Mouse (Mus musculus): ENCODE measurements around the gene Pla1a. TPM values are rescaled to one million over a fixed set of nuclear protein-coding genes. Genes with fewer than 3 reads are reported as not detected.
A peak's percentile ranks its signal among the peaks of the same experiment; 100 is the strongest.

Pla1a gene
- polyA plus RNA-seq, 1 experiment from 2014 or later = 0.67 TPM

DNA sequence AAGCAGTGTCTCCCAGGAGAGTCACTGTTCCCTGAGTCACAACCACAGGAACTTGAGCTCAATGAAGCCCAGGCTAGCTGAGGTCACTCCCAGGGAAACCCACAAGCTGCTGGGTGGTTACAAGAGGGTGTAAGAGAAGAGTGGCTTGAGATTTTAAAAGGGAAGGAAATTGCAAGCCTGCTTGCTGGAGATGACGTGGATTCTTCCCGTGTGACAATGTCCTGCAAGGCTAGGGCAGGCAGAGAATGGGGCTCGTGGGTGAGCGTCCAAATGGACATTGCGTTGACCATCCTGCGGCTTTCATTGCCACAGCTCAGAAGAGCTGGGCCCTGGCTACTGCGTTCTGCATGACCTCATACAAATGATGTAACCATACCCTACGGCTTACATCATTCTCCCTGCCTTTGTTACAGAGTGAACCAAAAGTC, 38.7 kb downstream of the Pla1a start:
- Histone ChIP-seq H3K9me3 (no peaks in the 10 kb centered on the region), H3K27me3 (no peaks in the 10 kb centered on the region), H3K4me1 (peaks cover 9% of the 10 kb centered on the region), H3K36me3 (no peaks in the 10 kb centered on the region), H3K4me3 (no peak overlapping the region), H3K9ac (no peak overlapping the region), H3K27ac (no peak overlapping the region; the same call in 1 of the 2 replicates), H3K4me2 (no peak overlapping the region)
- 78% methylated on average over 8 of the region's 8 CpGs for WGBS
- no peak for ATAC-seq (ENCODE audit: insufficient number of reproducible peaks, low FRiP score, low TSS enrichment, low read depth)

DNA sequence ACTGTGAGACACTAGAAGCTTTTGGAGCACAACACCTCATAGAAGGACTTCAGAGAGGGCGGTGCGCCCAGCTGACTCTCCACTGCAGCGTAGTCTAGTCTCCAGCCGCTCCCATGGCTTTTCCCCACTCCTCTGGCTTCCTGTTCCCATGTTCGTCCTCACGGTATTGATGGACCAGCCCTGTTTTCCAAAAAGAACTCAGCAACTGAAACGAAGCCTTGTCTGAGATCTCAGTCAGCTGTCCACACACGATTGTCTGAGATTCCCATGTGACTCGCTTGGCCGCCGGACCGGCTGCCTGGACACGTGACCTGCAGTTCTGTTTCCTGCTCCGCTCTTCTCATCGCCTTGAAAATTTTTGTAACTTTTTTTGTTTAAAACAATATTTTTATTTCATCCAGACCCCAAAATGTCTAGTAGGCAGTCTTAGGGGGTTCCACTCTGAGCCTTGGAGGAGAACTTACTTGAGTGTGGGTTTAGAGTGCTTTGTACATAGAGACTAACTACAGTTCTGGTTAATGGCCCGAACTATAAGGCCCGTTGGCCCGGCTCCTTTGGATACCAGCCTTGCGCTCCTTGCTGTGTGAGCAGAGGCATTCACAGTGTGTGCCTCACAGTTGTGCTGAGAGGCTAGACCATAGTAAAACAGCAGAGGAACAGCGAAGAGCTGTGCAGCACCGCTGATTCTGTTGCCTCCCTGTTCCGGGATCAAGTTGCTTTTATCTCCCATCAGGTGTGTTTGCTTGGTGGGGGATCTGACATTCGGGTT, 40.6 kb downstream of the Pla1a start:
- Histone ChIP-seq H3K27ac (0 out of 2 replicates have a peak overlapping the region, but pooled peaks have one; percentile 30), H3K36me3 (no peaks in the 10 kb centered on the region), H3K4me1 (peaks cover 8% of the 10 kb centered on the region), H3K9ac (no peak overlapping the region), H3K9me3 (no peaks in the 10 kb centered on the region), H3K4me2 (peak overlapping the region; percentile 25; the same call in 1 of the 2 replicates), H3K4me3 (no peak overlapping the region), H3K27me3 (no peaks in the 10 kb centered on the region)
- WGBS = 71% methylated on average over 23 of the region's 23 CpGs
- 0 out of 2 replicates have a peak, but pooled peaks have one; percentile 33 for ATAC-seq (ENCODE audit: insufficient number of reproducible peaks, low FRiP score, low TSS enrichment, low read depth)

DNA sequence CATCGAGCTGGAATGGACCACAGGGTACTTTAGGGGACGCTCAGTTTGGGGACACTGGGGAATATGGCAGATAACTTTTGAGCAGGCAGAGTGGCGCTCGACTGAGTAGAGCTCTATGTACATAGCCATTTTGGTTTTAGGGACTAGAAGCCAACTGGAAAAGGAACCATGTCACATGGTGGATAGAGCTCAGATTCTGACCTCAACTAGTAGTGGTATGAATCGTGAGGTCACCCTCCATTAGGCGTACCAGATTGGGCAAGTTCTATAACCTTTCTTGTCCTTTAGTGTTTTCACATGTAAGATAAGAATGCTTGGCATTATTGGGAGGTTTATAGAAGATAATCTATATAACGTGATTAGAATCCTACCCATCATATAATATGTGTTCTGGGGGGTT, 42.6 kb downstream of the Pla1a start:
- Histone ChIP-seq H3K4me2 (no peak overlapping the region), H3K27ac (no peak overlapping the region), H3K27me3 (no peaks in the 10 kb centered on the region), H3K9ac (no peak overlapping the region), H3K9me3 (no peaks in the 10 kb centered on the region), H3K4me3 (no peak overlapping the region), H3K4me1 (no peaks in the 10 kb centered on the region), H3K36me3 (no peaks in the 10 kb centered on the region)
- 86% methylated on average over 7 of the region's 7 CpGs for WGBS
- no peak for ATAC-seq (ENCODE audit: insufficient number of reproducible peaks, low FRiP score, low TSS enrichment, low read depth)

DNA sequence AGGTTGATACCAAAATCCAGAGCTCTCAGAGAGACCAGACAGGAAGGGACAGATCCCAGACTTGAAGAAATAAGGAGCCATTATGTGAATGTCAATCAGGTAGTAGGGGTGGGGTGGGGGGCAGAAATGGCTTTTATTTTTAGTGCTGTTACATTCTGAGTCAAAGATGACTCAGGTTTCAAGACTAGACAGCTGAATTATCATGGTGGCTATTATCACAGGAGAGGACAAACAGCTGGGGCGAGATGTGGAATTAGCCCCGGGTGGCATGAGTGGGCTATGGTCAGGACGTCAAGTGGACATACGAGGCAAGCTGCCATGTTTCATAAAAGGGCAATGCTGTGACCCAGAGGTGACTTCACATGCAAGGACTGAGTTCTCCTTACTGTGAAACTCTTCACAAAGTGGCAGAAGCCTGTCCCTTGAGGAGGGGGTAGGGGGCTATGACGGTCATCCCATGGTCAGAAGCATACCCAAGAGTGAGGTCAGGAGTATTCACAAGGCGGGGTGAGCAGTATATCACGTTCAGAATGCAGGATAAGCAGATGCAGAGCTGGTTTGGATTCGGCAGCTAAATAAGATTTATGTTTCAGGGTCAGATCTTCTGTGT, 43.6 kb downstream of the Pla1a start:
- no peaks in the 10 kb centered on the region for H3K9me3 ChIP-seq
- no peaks in the 10 kb centered on the region for H3K4me1 ChIP-seq
- H3K36me3 ChIP-seq = no peaks in the 10 kb centered on the region
- no peak overlapping the region for H3K9ac ChIP-seq
- 70% methylated on average over 8 of the region's 8 CpGs for WGBS
- H3K4me3 ChIP-seq = no peak overlapping the region
- no peak overlapping the region for H3K4me2 ChIP-seq
- no peak overlapping the region for H3K27ac ChIP-seq
- ATAC-seq (ENCODE audit: insufficient number of reproducible peaks, low FRiP score, low TSS enrichment, low read depth) = no peak
- H3K27me3 ChIP-seq = no peaks in the 10 kb centered on the region

DNA sequence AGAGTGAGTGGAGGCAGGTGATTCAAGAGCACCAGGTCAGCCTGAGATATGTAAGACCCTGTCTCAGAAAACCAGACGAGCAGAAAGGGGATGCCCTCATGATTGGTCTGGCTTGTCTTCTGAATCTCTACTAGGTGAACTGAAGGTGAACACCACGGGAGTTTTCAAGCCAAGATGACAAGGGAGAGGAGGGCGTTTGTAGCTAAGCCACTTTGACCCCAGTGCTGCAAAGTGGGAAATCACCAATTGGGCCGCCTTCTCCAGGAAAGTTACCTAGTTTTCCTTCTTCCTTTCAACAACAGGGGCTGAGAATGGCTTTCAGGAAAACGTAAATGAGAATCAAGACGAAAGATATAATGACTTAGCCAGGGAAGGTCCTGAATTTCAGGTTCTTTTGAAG, 44.2 kb downstream of the Pla1a start:
- ATAC-seq (ENCODE audit: insufficient number of reproducible peaks, low FRiP score, low TSS enrichment, low read depth) = no peak
- Histone ChIP-seq H3K27ac (no peak overlapping the region), H3K4me1 (no peaks in the 10 kb centered on the region), H3K9me3 (no peaks in the 10 kb centered on the region), H3K9ac (no peak overlapping the region), H3K27me3 (no peaks in the 10 kb centered on the region), H3K36me3 (no peaks in the 10 kb centered on the region), H3K4me2 (no peak overlapping the region), H3K4me3 (no peak overlapping the region)
- 68% methylated on average over 6 of the region's 6 CpGs for WGBS

DNA sequence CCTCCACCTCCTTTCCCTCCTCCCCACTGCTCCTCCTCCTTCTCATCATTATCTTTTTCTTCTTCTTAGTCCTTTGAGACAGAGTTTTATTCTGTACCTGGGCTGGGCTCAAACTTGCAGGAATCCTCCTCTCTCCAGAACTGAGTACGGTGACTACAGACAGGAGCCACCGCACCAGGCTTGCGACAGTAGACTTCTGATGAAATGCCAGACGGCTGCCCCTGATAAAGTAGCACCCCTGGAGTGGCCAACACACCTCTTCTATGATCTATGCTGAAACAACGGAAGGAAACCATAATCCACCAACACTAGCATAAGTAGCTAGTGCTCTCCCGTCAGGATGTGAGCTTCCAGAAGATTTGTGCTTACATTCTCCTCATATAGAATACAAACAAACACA, 45.6 kb downstream of the Pla1a start:
- Histone ChIP-seq H3K9ac (no peak overlapping the region), H3K9me3 (no peaks in the 10 kb centered on the region), H3K27me3 (no peaks in the 10 kb centered on the region), H3K36me3 (no peaks in the 10 kb centered on the region), H3K4me3 (no peak overlapping the region), H3K4me1 (no peaks in the 10 kb centered on the region), H3K4me2 (no peak overlapping the region), H3K27ac (no peak overlapping the region)
- ATAC-seq (ENCODE audit: insufficient number of reproducible peaks, low FRiP score, low TSS enrichment, low read depth) = no peak
- 83% methylated on average over 6 of the region's 6 CpGs for WGBS

DNA sequence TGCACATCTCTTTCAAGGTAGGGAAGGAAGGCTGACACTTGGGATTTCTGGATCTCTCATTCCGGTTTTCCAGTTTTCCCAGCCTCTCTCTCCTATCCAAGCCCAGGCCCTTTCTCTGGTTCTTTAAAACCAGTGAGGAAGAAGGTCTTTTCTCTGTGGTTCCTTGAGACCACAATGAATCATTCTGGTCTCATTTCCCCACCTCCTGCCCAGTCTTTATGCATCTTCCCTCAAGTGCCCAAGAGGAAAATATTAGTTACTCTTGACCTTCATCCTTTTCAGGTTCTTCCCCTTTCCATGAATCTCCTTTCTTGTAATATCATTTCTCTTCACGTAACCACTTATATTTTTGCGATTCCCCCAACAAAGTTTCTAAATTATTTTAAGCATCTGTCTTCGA, 47.2 kb downstream of the Pla1a start:
- no peak overlapping the region for H3K4me2 ChIP-seq
- no peaks in the 10 kb centered on the region for H3K4me1 ChIP-seq
- 86% methylated on average over 4 of the region's 4 CpGs for WGBS
- no peak overlapping the region for H3K4me3 ChIP-seq
- no peak overlapping the region for H3K9ac ChIP-seq
- H3K27me3 ChIP-seq = no peaks in the 10 kb centered on the region
- no peaks in the 10 kb centered on the region for H3K36me3 ChIP-seq
- H3K27ac ChIP-seq = no peak overlapping the region
- no peaks in the 10 kb centered on the region for H3K9me3 ChIP-seq
- ATAC-seq (ENCODE audit: insufficient number of reproducible peaks, low FRiP score, low TSS enrichment, low read depth) = no peak

DNA sequence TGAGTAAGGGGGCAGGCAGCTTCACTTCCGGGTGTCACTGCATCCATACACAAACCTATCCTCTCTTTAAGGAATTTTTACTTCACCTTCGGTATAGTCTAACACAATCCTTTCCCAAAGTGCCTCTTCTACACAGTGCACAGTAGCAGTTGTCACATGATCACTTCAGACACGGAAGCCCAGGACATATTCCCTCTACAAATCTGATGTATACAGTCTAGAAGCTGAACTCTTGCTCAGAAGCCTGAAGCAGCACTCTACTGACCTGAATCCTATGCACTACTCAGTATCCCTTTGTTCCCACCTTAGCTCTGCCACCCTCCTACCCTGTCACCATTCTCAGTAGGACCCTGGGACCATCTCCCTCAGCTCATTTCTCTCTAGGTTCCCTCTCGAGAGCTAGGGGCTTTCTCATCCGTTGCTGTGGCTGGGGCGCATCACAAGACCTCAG, 47.7 kb downstream of the Pla1a start:
- Histone ChIP-seq H3K4me2 (no peak overlapping the region), H3K27me3 (no peaks in the 10 kb centered on the region), H3K4me1 (no peaks in the 10 kb centered on the region), H3K36me3 (no peaks in the 10 kb centered on the region), H3K9ac (no peak overlapping the region), H3K4me3 (no peak overlapping the region), H3K9me3 (no peaks in the 10 kb centered on the region), H3K27ac (no peak overlapping the region)
- no peak for ATAC-seq (ENCODE audit: insufficient number of reproducible peaks, low FRiP score, low TSS enrichment, low read depth)
- WGBS = 86% methylated on average over 6 of the region's 6 CpGs

DNA sequence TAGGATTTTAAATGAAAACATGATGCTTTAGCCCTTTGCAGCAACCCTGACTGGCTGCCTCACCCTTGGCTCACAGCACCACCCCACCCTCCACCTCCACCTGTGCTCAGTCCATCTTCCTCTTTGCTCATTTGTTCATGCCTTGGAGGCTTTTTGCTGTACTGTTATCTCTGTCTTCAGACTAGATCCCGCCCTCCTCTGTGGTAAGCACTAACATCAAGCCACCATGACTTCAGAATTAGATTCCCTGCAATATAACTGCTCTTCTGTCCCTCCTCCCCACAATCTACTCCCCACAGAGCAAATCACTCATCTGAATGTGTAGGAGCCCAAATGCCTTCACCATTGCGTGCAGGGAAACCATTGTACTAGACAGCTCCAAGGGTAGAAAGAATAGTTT, 49.3 kb downstream of the Pla1a start:
- no peak for ATAC-seq (ENCODE audit: insufficient number of reproducible peaks, low FRiP score, low TSS enrichment, low read depth)
- H3K4me1 ChIP-seq = no peaks in the 10 kb centered on the region
- WGBS = 83% methylated on average over 2 of the region's 2 CpGs

DNA sequence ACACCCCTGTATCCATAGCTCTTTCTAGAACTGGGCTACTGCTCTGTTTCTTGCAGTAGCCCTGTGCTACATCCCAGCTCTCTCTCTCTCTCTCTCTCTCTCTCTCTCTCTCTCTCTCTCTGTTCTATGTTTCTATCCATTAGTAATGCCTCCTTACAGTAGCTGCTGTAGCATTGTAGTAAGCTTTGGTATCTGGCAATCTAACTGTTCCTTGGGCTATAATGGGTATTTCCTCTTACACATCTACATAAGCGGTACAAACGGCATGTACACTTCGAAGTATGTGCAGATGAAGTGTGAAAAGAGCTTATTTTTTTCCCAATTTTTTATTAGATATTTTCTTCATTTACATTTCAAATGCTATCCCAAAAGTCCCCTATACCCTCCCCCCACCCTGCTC, 53.0 kb downstream of the Pla1a start:
- Histone ChIP-seq H3K9ac (no peak overlapping the region), H3K4me3 (no peak overlapping the region), H3K36me3 (no peaks in the 10 kb centered on the region), H3K27ac (no peak overlapping the region), H3K9me3 (no peaks in the 10 kb centered on the region), H3K4me1 (peaks cover 11% of the 10 kb centered on the region), H3K4me2 (no peak overlapping the region), H3K27me3 (no peaks in the 10 kb centered on the region)
- whole genome bisulfite sequencing = 89% methylated on average over 3 of the region's 3 CpGs
- ATAC-seq (ENCODE audit: insufficient number of reproducible peaks, low FRiP score, low TSS enrichment, low read depth) = no peak

More for the DNA sequence above, 49.3 kb downstream of the Pla1a start:
- Histone ChIP-seq H3K4me3 (no peak overlapping the region), H3K27ac (no peak overlapping the region), H3K9ac (no peak overlapping the region), H3K27me3 (no peaks in the 10 kb centered on the region), H3K4me2 (no peak overlapping the region), H3K36me3 (no peaks in the 10 kb centered on the region), H3K9me3 (no peaks in the 10 kb centered on the region)

DNA sequence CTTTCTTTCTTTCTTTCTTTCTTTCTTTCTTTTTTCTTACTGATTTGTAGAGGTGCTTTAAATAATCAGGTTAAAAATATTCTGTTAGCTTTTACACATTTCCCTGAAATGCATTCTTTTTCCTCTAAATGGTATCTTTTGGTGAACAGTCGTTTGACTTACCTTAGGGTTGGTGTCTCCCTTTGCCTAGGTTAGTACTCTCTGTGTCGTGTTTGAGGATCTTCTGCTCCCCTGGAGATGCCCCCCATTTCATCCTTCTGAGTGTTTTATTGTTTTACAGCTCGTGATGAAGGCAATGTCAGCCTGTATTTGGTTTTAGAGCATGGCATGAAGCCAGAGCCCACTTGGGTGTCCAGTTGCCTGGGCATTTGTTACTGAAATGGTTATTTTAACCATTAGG, 53.5 kb downstream of the Pla1a start:
- Histone ChIP-seq H3K27ac (no peak overlapping the region), H3K4me2 (no peak overlapping the region), H3K9ac (no peak overlapping the region), H3K4me3 (no peak overlapping the region), H3K9me3 (no peaks in the 10 kb centered on the region), H3K27me3 (no peaks in the 10 kb centered on the region), H3K4me1 (peaks cover 11% of the 10 kb centered on the region), H3K36me3 (no peaks in the 10 kb centered on the region)
- no peak for ATAC-seq (ENCODE audit: insufficient number of reproducible peaks, low FRiP score, low TSS enrichment, low read depth)
- 34% methylated on average over 3 of the region's 3 CpGs for WGBS

DNA sequence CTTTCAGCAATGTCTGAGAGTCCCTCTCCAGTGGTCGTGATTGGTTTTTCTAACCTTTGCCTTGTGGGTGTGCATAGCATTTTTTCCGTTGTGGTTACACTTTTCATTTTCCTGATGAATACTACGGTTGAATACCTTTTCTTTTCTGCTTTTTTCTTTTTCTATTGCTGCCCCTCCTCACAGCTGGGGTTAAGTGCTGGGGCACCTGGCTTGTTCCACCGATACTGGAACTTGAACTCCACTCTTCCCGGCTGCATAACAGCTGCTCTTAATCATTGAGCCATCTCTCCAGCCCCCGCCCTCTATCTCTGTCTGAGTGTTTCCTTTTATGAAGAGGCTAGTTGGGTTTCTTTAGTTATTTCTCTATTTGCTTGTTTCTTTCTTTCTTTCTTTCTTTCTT, 53.9 kb downstream of the Pla1a start:
- Histone ChIP-seq H3K9me3 (no peaks in the 10 kb centered on the region), H3K4me1 (peaks cover 11% of the 10 kb centered on the region), H3K27me3 (no peaks in the 10 kb centered on the region), H3K4me3 (no peak overlapping the region), H3K27ac (no peak overlapping the region), H3K9ac (no peak overlapping the region), H3K36me3 (no peaks in the 10 kb centered on the region), H3K4me2 (no peak overlapping the region)
- WGBS = 23% methylated on average over 6 of the region's 6 CpGs
- ATAC-seq (ENCODE audit: insufficient number of reproducible peaks, low FRiP score, low TSS enrichment, low read depth) = no peak

Data from limb, embryonic 15.5 days (tissue).